Mouse (Mus musculus): ENCODE results near the gene Nol3. TPM values are rescaled to one million over a fixed set of nuclear protein-coding genes. Genes with fewer than 3 reads are reported as not detected.

Nol3 gene
- polyA plus RNA-seq, 1 experiment, result not detected

DNA sequence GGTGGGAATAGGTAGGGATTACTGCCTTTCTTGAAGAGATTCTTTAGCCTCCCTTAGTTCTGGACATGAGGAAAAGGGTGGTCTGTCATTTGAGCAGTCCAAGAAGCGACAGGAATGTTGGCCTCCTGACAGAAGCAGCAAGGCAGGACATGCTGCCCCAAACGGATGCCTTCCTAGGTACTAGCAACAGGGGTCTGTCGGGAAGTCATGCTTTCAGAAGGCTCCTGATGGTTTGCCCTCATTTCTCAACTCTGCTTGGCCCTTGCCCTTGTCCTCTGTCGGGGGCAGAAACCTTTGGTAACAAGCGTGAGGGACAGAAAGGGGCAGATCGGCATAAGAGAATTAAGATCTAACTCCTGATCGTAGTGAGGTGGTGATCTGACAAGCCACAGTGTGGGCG, 34.2 kb downstream of the Nol3 start:
- H3K4me1 ChIP-seq (ENCODE audit: control insufficient read depth, insufficient read depth, low read length), result peaks cover 14% of the 10 kb centered on the region
- WGBS, result 87% methylated on average over 8 of the region's 8 CpGs
- no peak for TF ChIP-seq CTCF (IDR thresholded peaks at IDR 0.05; ENCODE audit: insufficient read depth, low read depth, low read length)
- no peak for TF ChIP-seq POLR2A (IDR thresholded peaks at IDR 0.05; ENCODE audit: insufficient read depth, low read depth, low read length)
- no peak overlapping the region for H3K4me3 ChIP-seq (ENCODE audit: insufficient read depth, low read depth, low read length)
- H3K27ac ChIP-seq (ENCODE audit: insufficient read depth, low read depth, low read length), result no peak overlapping the region

DNA sequence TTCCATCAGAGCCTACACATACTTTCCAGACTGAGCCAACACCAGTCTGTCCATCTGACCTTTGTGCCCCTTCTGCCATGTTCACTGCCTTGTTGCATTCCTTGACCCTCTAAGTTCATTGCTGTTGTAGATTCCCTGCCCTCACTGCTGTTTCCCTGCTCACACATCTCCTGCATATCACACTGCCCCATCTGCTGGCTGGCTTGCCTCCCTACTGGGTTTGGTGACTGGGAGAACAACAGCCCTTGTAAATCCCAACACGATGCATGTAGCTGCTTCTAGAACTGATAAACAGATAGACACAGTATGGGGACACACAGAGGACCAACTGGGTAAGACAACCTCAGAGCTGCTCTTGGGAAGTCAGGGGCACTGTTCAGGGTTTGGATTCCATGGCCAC, 35.8 kb downstream of the Nol3 start:
- TF ChIP-seq CTCF (IDR thresholded peaks at IDR 0.05; ENCODE audit: insufficient read depth, low read depth, low read length), result no peak
- no peak for TF ChIP-seq POLR2A (IDR thresholded peaks at IDR 0.05; ENCODE audit: insufficient read depth, low read depth, low read length)
- Histone ChIP-seq H3K27ac (ENCODE audit: insufficient read depth, low read depth, low read length) (no peak overlapping the region), H3K4me1 (ENCODE audit: control insufficient read depth, insufficient read depth, low read length) (no peaks in the 10 kb centered on the region), H3K4me3 (ENCODE audit: insufficient read depth, low read depth, low read length) (no peak overlapping the region)
- 26% methylated on average over 1 of the region's 1 CpGs for WGBS

DNA sequence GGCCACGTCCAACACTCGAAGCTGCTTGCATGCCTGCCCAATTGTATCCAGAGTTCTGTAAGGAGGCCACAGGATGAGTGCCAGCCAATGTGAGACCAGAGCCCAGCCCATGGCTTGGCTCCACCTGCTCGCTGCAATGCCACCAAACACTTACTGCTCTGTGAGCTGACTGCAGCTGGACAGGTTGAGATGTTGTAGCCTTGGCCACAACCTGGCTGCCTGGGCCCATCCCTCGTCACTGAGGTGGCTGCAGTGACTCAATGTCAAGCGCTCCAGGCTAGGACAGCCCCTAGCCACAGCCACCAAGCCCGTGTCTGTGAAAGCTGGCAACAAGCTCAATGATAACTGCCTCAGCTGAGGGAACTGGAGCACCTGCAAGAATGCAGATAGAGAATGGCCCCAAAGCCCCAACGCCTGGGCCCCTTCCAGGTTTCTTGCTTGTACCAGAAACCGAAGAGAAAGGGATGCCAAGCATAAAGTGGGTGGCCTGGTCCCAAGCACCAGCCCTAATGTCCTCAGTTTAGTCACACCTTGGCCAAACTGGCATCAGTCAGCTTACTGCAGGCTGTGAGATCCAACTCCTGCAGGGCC, 37.0 kb downstream of the Nol3 start:
- H3K4me1 ChIP-seq (ENCODE audit: control insufficient read depth, insufficient read depth, low read length), result no peaks in the 10 kb centered on the region
- 89% methylated on average over 8 of the region's 8 CpGs for WGBS

DNA sequence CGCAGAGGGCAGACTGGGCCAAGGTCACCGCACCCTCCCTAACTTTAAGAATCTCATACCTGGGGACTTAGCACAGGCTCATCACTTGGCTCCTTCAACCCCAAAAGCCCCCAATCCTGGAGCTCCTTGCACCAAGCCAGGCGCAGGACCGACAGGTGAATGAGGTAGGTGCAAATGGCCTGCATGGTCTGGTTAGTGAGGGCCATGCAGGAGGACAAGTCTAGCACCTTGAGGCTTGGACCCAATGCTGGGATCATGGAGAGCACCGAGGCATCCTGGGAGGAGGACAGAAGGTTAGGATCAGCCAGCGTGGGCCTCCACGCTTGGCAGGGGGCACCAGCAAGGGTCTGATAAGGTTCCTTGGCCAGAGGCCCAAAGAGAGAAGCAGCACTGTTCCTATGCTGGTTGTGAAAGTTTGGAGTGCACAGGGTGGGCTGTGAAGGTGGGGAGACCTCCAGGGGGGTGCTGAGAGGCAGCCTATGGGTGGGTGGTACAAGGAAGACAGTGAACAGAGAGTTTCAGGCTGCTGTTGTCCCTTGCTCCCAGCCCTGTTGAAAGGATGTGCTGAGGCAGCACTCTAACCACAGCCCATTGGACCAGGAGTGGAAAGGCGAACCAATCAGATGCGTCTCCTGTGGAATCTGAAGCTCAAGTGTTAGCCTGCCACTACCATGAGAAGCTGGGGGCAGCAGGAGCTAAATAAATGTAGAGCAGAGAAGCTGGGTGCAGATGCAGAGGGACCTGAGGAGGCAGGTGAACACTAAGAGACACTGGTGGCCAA, 37.9 kb downstream of the Nol3 start:
- TF ChIP-seq POLR2A (IDR thresholded peaks at IDR 0.05; ENCODE audit: insufficient read depth, low read depth, low read length), result no peak
- TF ChIP-seq CTCF (IDR thresholded peaks at IDR 0.05; ENCODE audit: insufficient read depth, low read depth, low read length), result no peak
- Histone ChIP-seq H3K27ac (ENCODE audit: insufficient read depth, low read depth, low read length) (no peak overlapping the region), H3K4me3 (ENCODE audit: insufficient read depth, low read depth, low read length) (no peak overlapping the region), H3K4me1 (ENCODE audit: control insufficient read depth, insufficient read depth, low read length) (peaks cover 4% of the 10 kb centered on the region; the same call in 1 of the 2 replicates)
- WGBS, result 84% methylated on average over 9 of the region's 9 CpGs

More for the DNA sequence above, 37.0 kb downstream of the Nol3 start:
- TF ChIP-seq POLR2A (IDR thresholded peaks at IDR 0.05; ENCODE audit: insufficient read depth, low read depth, low read length) (no peak), CTCF (IDR thresholded peaks at IDR 0.05; ENCODE audit: insufficient read depth, low read depth, low read length) (no peak)
- Histone ChIP-seq H3K4me3 (ENCODE audit: insufficient read depth, low read depth, low read length) (no peak overlapping the region), H3K27ac (ENCODE audit: insufficient read depth, low read depth, low read length) (no peak overlapping the region)

DNA sequence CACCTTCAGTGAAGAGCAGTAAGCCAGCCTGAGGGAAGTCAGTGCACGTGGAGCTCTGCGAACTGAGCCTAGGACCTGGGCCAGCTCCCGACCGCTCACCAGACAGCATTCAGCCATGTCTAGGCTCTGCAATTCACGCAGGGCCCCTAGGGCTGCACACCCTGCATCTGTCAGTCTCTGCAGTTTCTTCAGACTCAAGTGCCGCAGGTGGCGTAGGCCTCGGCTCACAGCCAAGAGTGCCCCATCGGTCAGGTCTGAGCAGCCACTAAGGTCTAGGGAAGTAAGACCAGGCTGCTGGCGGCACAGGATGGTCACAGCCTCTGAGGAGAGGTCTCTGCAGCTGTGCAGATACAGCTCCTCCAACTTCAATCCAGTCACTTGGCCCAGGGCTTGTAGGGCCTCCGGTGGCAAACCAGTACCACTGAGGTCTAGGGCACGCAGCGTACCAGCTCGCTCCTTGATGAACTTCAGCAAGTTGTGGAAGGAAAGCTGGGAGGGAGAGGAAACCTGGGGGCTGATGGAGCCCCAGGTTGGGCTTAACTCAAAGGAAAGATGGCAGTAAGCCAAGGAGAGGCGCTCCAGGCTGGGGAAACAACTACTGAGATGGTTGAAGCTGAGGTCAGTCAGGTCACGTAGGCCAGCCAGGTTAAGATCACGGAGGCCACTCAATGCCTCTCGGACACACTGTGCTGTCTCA, 39.3 kb downstream of the Nol3 start:
- no peak for TF ChIP-seq POLR2A (IDR thresholded peaks at IDR 0.05; ENCODE audit: insufficient read depth, low read depth, low read length)
- no peak for TF ChIP-seq CTCF (IDR thresholded peaks at IDR 0.05; ENCODE audit: insufficient read depth, low read depth, low read length)
- 89% methylated on average over 18 of the region's 18 CpGs for WGBS

DNA sequence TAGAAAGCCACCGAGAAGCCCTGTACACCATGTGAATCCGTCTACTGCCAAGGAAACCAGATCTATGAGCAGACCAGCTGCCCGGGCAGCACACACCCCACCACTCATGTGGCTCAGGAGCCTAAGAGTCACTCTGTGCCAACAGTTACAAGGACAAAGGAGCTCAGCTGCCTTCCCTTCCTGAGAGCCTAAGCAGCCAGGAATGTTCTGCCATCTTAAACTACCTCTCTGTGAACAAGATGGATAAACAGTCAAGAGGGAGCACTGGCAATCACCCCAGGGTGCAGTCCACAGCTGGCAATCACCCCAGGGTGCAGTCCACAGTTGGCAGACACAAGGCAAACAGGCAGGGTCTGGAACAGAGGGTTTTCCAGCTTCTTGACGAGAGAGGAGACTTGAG, 42.0 kb downstream of the Nol3 start:
- no peak overlapping the region for H3K27ac ChIP-seq (ENCODE audit: insufficient read depth, low read depth, low read length)
- H3K4me1 ChIP-seq (ENCODE audit: control insufficient read depth, insufficient read depth, low read length), result peaks cover 4% of the 10 kb centered on the region; the same call in 1 of the 2 replicates
- WGBS, result 48% methylated on average over 4 of the region's 4 CpGs
- TF ChIP-seq POLR2A (IDR thresholded peaks at IDR 0.05; ENCODE audit: insufficient read depth, low read depth, low read length), result no peak
- no peak for TF ChIP-seq CTCF (IDR thresholded peaks at IDR 0.05; ENCODE audit: insufficient read depth, low read depth, low read length)
- no peak overlapping the region for H3K4me3 ChIP-seq (ENCODE audit: insufficient read depth, low read depth, low read length)

More for the DNA sequence above, 39.3 kb downstream of the Nol3 start:
- Histone ChIP-seq H3K27ac (ENCODE audit: insufficient read depth, low read depth, low read length) (no peak overlapping the region), H3K4me3 (ENCODE audit: insufficient read depth, low read depth, low read length) (no peak overlapping the region), H3K4me1 (ENCODE audit: control insufficient read depth, insufficient read depth, low read length) (peaks cover 4% of the 10 kb centered on the region; the same call in 1 of the 2 replicates)

DNA sequence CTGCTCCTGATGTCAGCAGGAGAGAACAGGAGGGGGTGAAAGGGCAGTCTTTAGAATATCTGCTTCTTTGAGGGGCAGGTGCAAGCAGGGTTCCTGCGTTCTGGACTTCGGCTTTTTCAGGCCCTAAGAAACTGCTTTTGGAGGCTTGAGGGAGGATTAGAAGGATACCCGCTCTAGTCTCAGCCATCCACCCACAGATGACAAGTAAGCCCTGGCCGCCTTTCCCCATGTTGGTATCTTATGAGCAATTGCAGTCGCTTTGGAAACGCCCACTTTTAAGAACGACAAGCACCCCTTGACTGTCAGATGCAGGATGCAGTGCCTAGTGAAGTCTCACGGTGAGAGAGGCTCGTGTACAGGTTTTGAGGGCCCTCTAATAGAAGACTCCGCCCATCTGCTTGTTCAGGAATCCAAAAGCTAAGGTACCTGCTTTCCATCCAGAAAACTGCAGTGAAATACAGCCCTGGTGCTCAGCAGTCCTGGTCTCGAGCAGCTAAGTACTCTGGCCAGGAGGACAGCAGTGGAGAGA, 42.8 kb downstream of the Nol3 start:
- Histone ChIP-seq H3K4me3 (ENCODE audit: insufficient read depth, low read depth, low read length) (no peak overlapping the region), H3K4me1 (ENCODE audit: control insufficient read depth, insufficient read depth, low read length) (peaks cover 4% of the 10 kb centered on the region; the same call in 1 of the 2 replicates), H3K27ac (ENCODE audit: insufficient read depth, low read depth, low read length) (no peak overlapping the region)
- TF ChIP-seq POLR2A (IDR thresholded peaks at IDR 0.05; ENCODE audit: insufficient read depth, low read depth, low read length) (no peak), CTCF (IDR thresholded peaks at IDR 0.05; ENCODE audit: insufficient read depth, low read depth, low read length) (no peak)
- 71% methylated on average over 11 of the region's 11 CpGs for WGBS

DNA sequence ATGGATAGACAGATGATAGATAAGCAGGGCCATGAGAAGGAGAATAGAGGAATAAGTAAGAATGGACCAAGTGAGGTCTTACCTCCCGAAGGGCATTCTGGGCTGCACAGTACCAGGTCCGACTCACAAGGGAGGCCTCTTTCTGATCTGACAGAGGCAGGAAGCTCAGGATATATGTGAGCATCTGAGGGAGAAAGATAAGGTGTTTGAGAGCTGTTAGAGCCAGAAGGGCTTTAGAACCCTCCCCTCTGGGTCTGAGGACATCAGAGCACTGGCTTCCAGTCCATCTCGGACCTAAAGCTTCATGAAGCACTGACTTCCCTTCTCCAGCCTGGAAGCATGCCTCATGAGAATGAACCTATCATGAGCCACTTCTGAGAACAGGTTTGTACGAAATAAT, 47.2 kb downstream of the Nol3 start:
- WGBS, result 91% methylated on average over 4 of the region's 4 CpGs
- TF ChIP-seq POLR2A (IDR thresholded peaks at IDR 0.05; ENCODE audit: insufficient read depth, low read depth, low read length), result no peak
- TF ChIP-seq CTCF (IDR thresholded peaks at IDR 0.05; ENCODE audit: insufficient read depth, low read depth, low read length), result no peak
- H3K27ac ChIP-seq (ENCODE audit: insufficient read depth, low read depth, low read length), result no peak overlapping the region
- H3K4me3 ChIP-seq (ENCODE audit: insufficient read depth, low read depth, low read length), result no peak overlapping the region
- H3K4me1 ChIP-seq (ENCODE audit: control insufficient read depth, insufficient read depth, low read length), result peaks cover 13% of the 10 kb centered on the region
